ENCODE assay signal across 8 mouse cellular contexts in the genomic region with DNA sequence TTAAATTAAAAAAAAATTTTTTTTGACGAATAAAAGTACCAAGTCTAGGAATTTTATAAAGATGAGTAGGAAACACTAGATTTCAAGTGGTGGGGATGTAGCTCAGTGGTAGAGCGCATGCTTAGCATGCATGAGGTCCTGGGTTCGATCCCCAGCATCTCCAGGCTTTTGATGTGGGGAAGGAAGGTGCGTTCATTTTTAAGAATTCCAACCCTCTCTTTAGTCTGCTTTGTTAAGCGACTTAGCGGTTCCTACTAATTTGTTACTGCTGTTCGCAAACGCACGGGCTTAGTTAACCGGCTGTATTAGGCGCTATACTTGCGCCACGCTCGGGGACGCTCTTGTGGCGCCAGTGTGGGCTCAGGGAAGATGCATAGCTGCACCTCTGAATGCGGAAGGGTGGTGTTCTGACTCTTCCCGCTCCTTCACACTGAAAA. TPM values are rescaled to one million over a fixed set of nuclear protein-coding genes. Genes with fewer than 3 reads are reported as not detected.
DNase-seq lines count a peak whose midpoint lies in the region; ATAC-seq and TF ChIP-seq lines count a peak whose summit lies in the region.

No protein-coding gene starts in this region.

- no peak for TF ChIP-seq CTCF in brain, embryonic 14.5 days (IDR thresholded peaks at IDR 0.05; ENCODE audit: borderline replicate concordance, extremely low read depth, insufficient read depth, insufficient read length)
- no peak for TF ChIP-seq CTCF in embryonic fibroblast, embryonic 13.5 days (IDR thresholded peaks at IDR 0.05; ENCODE audit: borderline replicate concordance, insufficient read depth, low read length)

- peak overlapping the region; percentile 35; the same call in 1 of the 2 replicates for H3K9ac ChIP-seq in kidney, embryonic 15.5 days
- peak overlapping the region; percentile 23; the same call in 1 of the 2 replicates for H3K9ac ChIP-seq in intestine, embryonic 15.5 days
- no peak overlapping the region for H3K9ac ChIP-seq in liver, embryonic 15.5 days
- no peak overlapping the region for H3K9ac ChIP-seq in stomach, embryonic 14.5 days (replicated peaks; ENCODE audit: low read depth, low read length)

- no peak overlapping the region for H3K27ac ChIP-seq in kidney, embryonic 15.5 days
- H3K27ac ChIP-seq in embryonic fibroblast, embryonic 13.5 days (ENCODE audit: insufficient read depth, low read length) = no peak overlapping the region
- no peak overlapping the region for H3K27ac ChIP-seq in intestine, embryonic 15.5 days
- H3K27ac ChIP-seq in liver, embryonic 15.5 days (replicated peaks) = no peak overlapping the region
- H3K27ac ChIP-seq in stomach, embryonic 14.5 days (ENCODE audit: low read length) = no peak overlapping the region

- no peaks in the 10 kb centered on the region for H3K9me3 ChIP-seq in kidney, embryonic 15.5 days (replicated peaks)
- H3K9me3 ChIP-seq in intestine, embryonic 15.5 days = no peaks in the 10 kb centered on the region
- no peaks in the 10 kb centered on the region for H3K9me3 ChIP-seq in liver, embryonic 15.5 days (replicated peaks)
- H3K9me3 ChIP-seq in stomach, embryonic 14.5 days (ENCODE audit: control insufficient read depth, low read depth, low read length) = no peaks in the 10 kb centered on the region

- H3K4me1 ChIP-seq in kidney, embryonic 15.5 days = peaks cover 16% of the 10 kb centered on the region; the same call in 1 of the 2 replicates
- H3K4me1 ChIP-seq in embryonic fibroblast, embryonic 13.5 days (ENCODE audit: control insufficient read depth, insufficient read depth, low read length) = no peaks in the 10 kb centered on the region; the same call in none of the 2 replicates
- H3K4me1 ChIP-seq in intestine, embryonic 15.5 days (replicated peaks) = peaks cover 13% of the 10 kb centered on the region
- H3K4me1 ChIP-seq in liver, embryonic 15.5 days (replicated peaks) = peaks cover 23% of the 10 kb centered on the region
- 0 out of 2 replicates have a peak, but pooled peaks cover 6% of the 10 kb centered on the region for H3K4me1 ChIP-seq in stomach, embryonic 14.5 days (ENCODE audit: control insufficient read depth, insufficient read depth, low read length)

- H3K4me2 ChIP-seq in kidney, embryonic 15.5 days = peak overlapping the region; percentile 67
- H3K4me2 ChIP-seq in intestine, embryonic 15.5 days (replicated peaks) = peak overlapping the region; percentile 71
- H3K4me2 ChIP-seq in liver, embryonic 15.5 days = peak overlapping the region; percentile 68
- H3K4me2 ChIP-seq in stomach, embryonic 14.5 days (replicated peaks; ENCODE audit: low read depth, low read length) = peak overlapping the region; percentile 60

- no peak for DNase-seq in kidney, adult 9 months
- DNase-seq in brain, embryonic 14.5 days (ENCODE audit: low read depth) = peak; percentile 89
- DNase-seq in urinary bladder, postnatal 25 days (ENCODE audit: low spot score) = no peak

- under 1% methylated on average over 18 of the region's 18 CpGs for whole genome bisulfite sequencing in kidney, embryonic 15.5 days
- WGBS in intestine, embryonic 15.5 days = under 1% methylated on average over 18 of the region's 18 CpGs
- under 1% methylated on average over 18 of the region's 18 CpGs for WGBS in liver, embryonic 15.5 days (ENCODE audit: insufficient replicate concordance)
- 0% methylated on average over 18 of the region's 18 CpGs for WGBS in stomach, embryonic 14.5 days

- H3K27me3 ChIP-seq in kidney, embryonic 15.5 days = peaks cover 32% of the 10 kb centered on the region
- H3K27me3 ChIP-seq in intestine, embryonic 15.5 days (replicated peaks) = no peaks in the 10 kb centered on the region
- peaks cover 59% of the 10 kb centered on the region for H3K27me3 ChIP-seq in liver, embryonic 15.5 days
- no peaks in the 10 kb centered on the region for H3K27me3 ChIP-seq in stomach, embryonic 14.5 days (ENCODE audit: control insufficient read depth, insufficient read depth, low read length)

- TF ChIP-seq POLR2A in brain, embryonic 14.5 days (IDR thresholded peaks at IDR 0.05; ENCODE audit: borderline replicate concordance, extremely low read depth, insufficient read depth, insufficient read length, poor library complexity, severe bottlenecking) = no peak
- no peak for TF ChIP-seq POLR2A in embryonic fibroblast, embryonic 13.5 days (IDR thresholded peaks at IDR 0.05; ENCODE audit: low read depth, low read length)

- peak; percentile 81 for ATAC-seq in kidney, embryonic 15.5 days (replicated peaks; ENCODE audit: low FRiP score)
- ATAC-seq in intestine, embryonic 15.5 days = peak; percentile 83
- peak; percentile 66 for ATAC-seq in liver, embryonic 15.5 days (ENCODE audit: insufficient read depth)
- peak; percentile 78 for ATAC-seq in stomach, embryonic 14.5 days (ENCODE audit: insufficient number of reproducible peaks, insufficient read depth, low FRiP score, low read depth)

- peak overlapping the region; percentile 53 for H3K4me3 ChIP-seq in kidney, embryonic 15.5 days (replicated peaks)
- peak overlapping the region; percentile 97 for H3K4me3 ChIP-seq in embryonic fibroblast, embryonic 13.5 days (ENCODE audit: insufficient read depth, low read length)
- peak overlapping the region; percentile 38 for H3K4me3 ChIP-seq in intestine, embryonic 15.5 days (replicated peaks)
- peak overlapping the region; percentile 50 for H3K4me3 ChIP-seq in liver, embryonic 15.5 days (replicated peaks)
- H3K4me3 ChIP-seq in stomach, embryonic 14.5 days (ENCODE audit: low read depth, low read length) = peak overlapping the region; percentile 38

- no peaks in the 10 kb centered on the region for H3K36me3 ChIP-seq in kidney, embryonic 15.5 days
- H3K36me3 ChIP-seq in intestine, embryonic 15.5 days = no peaks in the 10 kb centered on the region
- no peaks in the 10 kb centered on the region for H3K36me3 ChIP-seq in liver, embryonic 15.5 days (replicated peaks)
- H3K36me3 ChIP-seq in stomach, embryonic 14.5 days (ENCODE audit: control insufficient read depth, insufficient read depth, low read length) = no peaks in the 10 kb centered on the region

RNA-seq across cellular contexts. Expression of a gene that starts 32.8 kb away (rescaled TPM):
- polyA plus RNA-seq in kidney, embryonic 15.5 days (2015; fragmentation: Nextera tagmentation; extraction: Ambion mirVana) = not detected in 2 replicates
- polyA plus RNA-seq in brain, embryonic 14.5 days (2012; rRNA removed) = 0.08 TPM in 2 replicates
- polyA plus RNA-seq in embryonic fibroblast, embryonic 13.5 days (2011; ENCODE audit: insufficient read length, low read depth, missing spikeins) = not detected in 2 replicates
- polyA plus RNA-seq in intestine, embryonic 15.5 days (2015; fragmentation: Nextera tagmentation; extraction: Ambion mirVana) = not detected in 2 replicates
- polyA plus RNA-seq in liver, embryonic 15.5 days (2015; fragmentation: Nextera tagmentation; extraction: Ambion mirVana) = not detected in 2 replicates
- not detected in 2 replicates for polyA plus RNA-seq in stomach, embryonic 14.5 days (2014; fragmentation: Nextera tagmentation; extraction: Ambion mirVana)

RNA-seq across cellular contexts. Expression of a gene that starts 52.2 kb away (rescaled TPM):
- 5.2 and 6.1 TPM in 2 replicates for polyA plus RNA-seq in kidney, embryonic 15.5 days (2015; fragmentation: Nextera tagmentation; extraction: Ambion mirVana)
- polyA plus RNA-seq in brain, embryonic 14.5 days (2012; rRNA removed) = 0.11 TPM in 1 of 2 replicates, not detected in the other
- not detected in 2 replicates for polyA plus RNA-seq in embryonic fibroblast, embryonic 13.5 days (2011; ENCODE audit: insufficient read length, low read depth, missing spikeins)
- polyA plus RNA-seq in intestine, embryonic 15.5 days (2015; fragmentation: Nextera tagmentation; extraction: Ambion mirVana) = not detected in 2 replicates
- not detected in 2 replicates for polyA plus RNA-seq in liver, embryonic 15.5 days (2015; fragmentation: Nextera tagmentation; extraction: Ambion mirVana)
- polyA plus RNA-seq in stomach, embryonic 14.5 days (2014; fragmentation: Nextera tagmentation; extraction: Ambion mirVana) = not detected in 2 replicates

Comparison
In these comparisons a context has a peak if more than half of its experiments do, and no peak if none do; other contexts are left out.
1. H3K4me3 ChIP-seq: peak in every context shown above with its lines; median percentile 97 in embryonic fibroblast, embryonic 13.5 days; 53 in kidney, embryonic 15.5 days; 50 in liver, embryonic 15.5 days; 38 in intestine, embryonic 15.5 days; 38 in stomach, embryonic 14.5 days.
2. H3K9ac ChIP-seq: peak in kidney, embryonic 15.5 days (single experiment) and intestine, embryonic 15.5 days (single experiment); none in liver, embryonic 15.5 days (single experiment) and stomach, embryonic 14.5 days (single experiment).
3. Peak in every context shown above with its lines, with median percentiles within 50 percentile points of each other: ATAC-seq and H3K4me2 ChIP-seq.